Mouse (Mus musculus) kidney, postnatal 0 days (tissue): ENCODE measurements around the gene Mmp7. TPM values are rescaled to one million over a fixed set of nuclear protein-coding genes. Genes with fewer than 3 reads are reported as not detected.

Experiments used
- ATAC-seq: fragments of 200-750 bp; cut with Nextera tagmentation; replicated peaks from 2 replicates; pipeline ENCODE4 v1.8.0; 2017; ENCODE audit warnings: low read depth, moderate number of reproducible peaks, moderate TSS enrichment, moderate library complexity; ENCODE audit not compliant: low FRiP score
- DNase-seq: peaks from one replicate; pipeline ENCODE4 v3.0.0-alpha.2; 2016; ENCODE audit warnings: low spot score
- H3K27ac ChIP-seq: fragments of 300-500 bp; sonication (generic); 2 replicates; pipeline ENCODE4 v1.5.1; 2014; ENCODE audit warnings: mild to moderate bottlenecking
- H3K27me3 ChIP-seq: fragments of 300-500 bp; sonication (generic); 2 replicates; pipeline ENCODE4 v1.6.1; 2014; ENCODE audit warnings: low read length, mixed read lengths; ENCODE audit not compliant: insufficient read depth
- H3K36me3 ChIP-seq: fragments of 300-500 bp; sonication (generic); 2 replicates; pipeline ENCODE4 v1.6.1; 2014; ENCODE audit warnings: low read length, mixed read lengths; ENCODE audit not compliant: insufficient read depth
- H3K4me1 ChIP-seq: fragments of 300-500 bp; sonication (generic); replicated peaks from 2 replicates; pipeline ENCODE4 v1.6.1; 2014; ENCODE audit warnings: antibody characterized with exemption, low read length, mixed read lengths; ENCODE audit not compliant: insufficient read depth
- H3K4me2 ChIP-seq: fragments of 300-500 bp; sonication (generic); 2 replicates; pipeline ENCODE4 v1.6.1; 2014; ENCODE audit warnings: mild to moderate bottlenecking, low read length, moderate library complexity, mixed read lengths
- H3K4me3 ChIP-seq: fragments of 300-500 bp; sonication (generic); replicated peaks from 2 replicates; pipeline ENCODE4 v1.5.1; 2014; ENCODE audit warnings: low read depth, low read length
- H3K9ac ChIP-seq: fragments of 300-500 bp; sonication (generic); 2 replicates; pipeline ENCODE4 v1.6.1; 2014; ENCODE audit warnings: low read depth, low read length
- H3K9me3 ChIP-seq: fragments of 300-500 bp; sonication (generic); replicated peaks from 2 replicates; pipeline ENCODE4 v1.6.1; 2016; ENCODE audit warnings: low read length, inconsistent platforms, mixed read lengths
- CTCF ChIP-seq: IDR thresholded peaks from 2 replicates; pipeline ENCODE4 v1.5.1; 2016; ENCODE audit warnings: antibody characterized with exemption, low read depth, mild to moderate bottlenecking, moderate library complexity
- WGBS: fragments of 180-500 bp; shearing (Covaris S2); extraction: QIAGEN DNeasy Blood & Tissue Kit; methylation state at CpG from one replicate; pipeline ENCODE4 v1.1.7; 2014; 5-methylcytosine and 5-hydroxymethylcytosine counted together
- polyA plus RNA-seq: library from polyadenylated mRNA; unstranded; fragments of >200 nt; fragmentation: Nextera tagmentation; extraction: Ambion mirVana; gene quantifications from 2 replicates; pipeline ENCODE4 v1.2.1, GENCODE M21; 2015

Gene Mmp7
- polyA plus RNA-seq, 1 experiment from 2014 or later = 0.32 TPM

DNA sequence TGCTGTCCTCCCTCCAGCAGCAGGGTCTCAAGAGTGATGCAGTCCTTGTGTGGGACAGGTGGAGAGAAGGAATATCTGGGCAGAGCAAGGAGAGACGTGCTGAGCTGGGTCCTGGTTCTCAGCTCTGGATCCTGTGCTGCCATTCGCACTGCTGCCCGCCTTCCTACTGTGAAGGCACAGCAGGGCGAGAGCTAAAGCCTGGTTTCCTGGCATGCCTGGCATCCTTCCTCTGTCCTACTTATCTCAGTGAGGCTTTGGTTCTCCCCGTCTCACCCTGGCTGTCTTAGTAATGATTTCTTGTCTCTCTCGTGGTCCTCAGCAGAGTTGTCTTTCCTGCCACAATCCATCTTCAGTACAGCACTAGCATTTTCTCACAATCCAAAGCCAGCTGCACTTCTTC, 2.1 kb upstream of the Mmp7 start:
- 61% methylated on average over 6 of the region's 6 CpGs for WGBS
- no peak overlapping the region for H3K4me2 ChIP-seq

DNA sequence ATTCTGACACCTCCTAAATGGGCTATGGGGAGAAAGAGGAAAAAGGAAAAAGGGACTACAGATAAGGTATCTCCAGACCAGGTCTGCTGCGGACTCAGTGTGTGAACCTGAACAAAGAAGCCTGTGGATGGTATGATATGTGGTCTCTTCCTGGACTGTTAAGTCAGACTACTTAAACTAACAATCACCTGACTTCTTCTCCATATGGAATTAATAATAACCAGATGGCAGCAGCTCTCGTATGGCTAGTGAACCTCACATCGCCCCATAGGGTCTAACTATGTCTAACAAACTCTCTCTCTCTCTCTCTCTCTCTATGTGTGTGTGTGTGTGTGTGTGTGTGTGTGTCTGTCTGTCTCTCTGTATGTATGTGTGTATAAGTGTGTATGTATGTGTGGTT, 2.1 kb downstream of the Mmp7 start:
- 77% methylated on average over 3 of the region's 3 CpGs for WGBS
- no peaks in the 10 kb centered on the region for H3K4me1 ChIP-seq
- H3K9me3 ChIP-seq = no peaks in the 10 kb centered on the region
- H3K27ac ChIP-seq = no peak overlapping the region
- no peak for TF ChIP-seq CTCF
- DNase-seq (no peak), ATAC-seq (no peak)
- no peak overlapping the region for H3K9ac ChIP-seq
- H3K27me3 ChIP-seq = no peaks in the 10 kb centered on the region
- no peak overlapping the region for H3K4me2 ChIP-seq
- no peaks in the 10 kb centered on the region for H3K36me3 ChIP-seq
- H3K4me3 ChIP-seq = no peak overlapping the region

More for the DNA sequence above, 2.1 kb upstream of the Mmp7 start:
- H3K4me1 ChIP-seq = no peaks in the 10 kb centered on the region
- H3K9ac ChIP-seq = no peak overlapping the region
- no peaks in the 10 kb centered on the region for H3K9me3 ChIP-seq
- TF ChIP-seq CTCF = no peak
- no peak overlapping the region for H3K4me3 ChIP-seq
- no peak for DNase-seq
- H3K27ac ChIP-seq = no peak overlapping the region
- ATAC-seq = no peak
- no peaks in the 10 kb centered on the region for H3K36me3 ChIP-seq
- H3K27me3 ChIP-seq = no peaks in the 10 kb centered on the region

DNA sequence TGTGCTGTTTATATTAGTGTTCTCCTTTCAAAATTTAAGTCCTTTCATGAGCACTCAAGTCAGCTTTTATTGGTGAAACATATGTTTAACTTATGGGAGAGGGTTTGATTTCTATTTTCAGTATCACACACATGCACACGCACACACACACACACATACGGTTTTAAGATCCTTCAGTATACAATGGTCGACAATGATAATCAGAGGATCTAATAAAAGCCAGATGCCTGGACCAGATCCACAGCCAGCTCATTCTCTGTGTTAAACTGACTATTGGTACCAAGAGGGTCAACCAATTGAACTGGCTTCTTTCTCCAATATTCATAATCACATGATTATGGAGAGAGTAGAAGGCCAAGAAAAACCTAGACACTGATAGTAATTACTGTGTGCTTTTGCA, 3.8 kb downstream of the Mmp7 start:
- no peak for TF ChIP-seq CTCF
- WGBS = 91% methylated on average over 3 of the region's 3 CpGs
- Histone ChIP-seq H3K4me2 (no peak overlapping the region), H3K4me3 (no peak overlapping the region), H3K9me3 (no peaks in the 10 kb centered on the region), H3K36me3 (no peaks in the 10 kb centered on the region), H3K4me1 (no peaks in the 10 kb centered on the region), H3K27ac (no peak overlapping the region), H3K9ac (no peak overlapping the region), H3K27me3 (no peaks in the 10 kb centered on the region)
- ATAC-seq = no peak
- DNase-seq = no peak

DNA sequence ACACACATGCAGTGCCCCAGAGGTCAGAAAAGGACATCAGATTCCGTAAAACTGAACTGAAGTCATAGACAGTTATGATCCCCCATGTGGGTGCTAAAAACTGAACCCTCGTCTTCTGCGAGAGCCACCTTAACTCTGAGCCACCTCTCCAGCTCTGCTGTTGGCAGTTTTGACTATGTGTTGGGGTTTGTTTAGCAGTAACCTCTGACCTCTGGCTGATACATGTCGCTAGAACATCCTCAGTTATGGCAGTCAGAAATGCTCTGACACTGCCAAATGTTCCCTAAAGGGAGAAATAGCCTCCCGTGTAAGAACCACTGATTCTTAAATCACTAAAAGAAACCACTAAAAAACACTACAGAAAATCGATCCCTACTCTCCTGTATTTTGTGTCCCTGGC, 16.8 kb downstream of the Mmp7 start:
- ATAC-seq = no peak
- no peak overlapping the region for H3K9ac ChIP-seq
- H3K27ac ChIP-seq = no peak overlapping the region
- DNase-seq = no peak
- TF ChIP-seq CTCF = no peak
- 59% methylated on average over 6 of the region's 6 CpGs for WGBS
- no peak overlapping the region for H3K4me3 ChIP-seq
- H3K4me1 ChIP-seq = no peaks in the 10 kb centered on the region
- no peaks in the 10 kb centered on the region for H3K27me3 ChIP-seq
- H3K9me3 ChIP-seq = no peaks in the 10 kb centered on the region
- no peaks in the 10 kb centered on the region for H3K36me3 ChIP-seq
- H3K4me2 ChIP-seq = no peak overlapping the region

DNA sequence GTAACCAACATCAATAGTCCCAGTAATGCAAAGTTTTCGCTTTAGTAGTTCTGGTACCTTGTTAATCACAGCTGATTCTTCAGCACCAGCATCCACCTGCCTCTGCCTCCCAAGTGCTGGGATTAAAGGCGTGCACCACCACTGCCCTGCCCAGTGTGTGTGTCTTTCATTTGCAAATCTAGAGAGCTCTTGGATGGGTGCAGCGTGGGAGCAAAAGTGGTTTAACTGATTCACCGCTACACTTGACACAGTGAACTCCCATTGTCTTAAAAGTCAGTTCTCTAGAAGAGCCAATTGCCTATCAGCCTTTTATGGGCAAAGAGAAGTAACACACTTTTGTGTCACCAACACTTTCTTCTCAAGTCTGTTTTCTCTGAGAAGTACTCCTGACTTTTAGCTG, 19.3 kb downstream of the Mmp7 start:
- no peaks in the 10 kb centered on the region for H3K9me3 ChIP-seq
- no peak overlapping the region for H3K27ac ChIP-seq
- H3K27me3 ChIP-seq = no peaks in the 10 kb centered on the region
- 84% methylated on average over 4 of the region's 4 CpGs for WGBS
- no peak overlapping the region for H3K9ac ChIP-seq
- no peak for ATAC-seq
- H3K36me3 ChIP-seq = no peaks in the 10 kb centered on the region
- H3K4me2 ChIP-seq = no peak overlapping the region
- H3K4me1 ChIP-seq = no peaks in the 10 kb centered on the region
- no peak for TF ChIP-seq CTCF
- H3K4me3 ChIP-seq = no peak overlapping the region
- no peak for DNase-seq

DNA sequence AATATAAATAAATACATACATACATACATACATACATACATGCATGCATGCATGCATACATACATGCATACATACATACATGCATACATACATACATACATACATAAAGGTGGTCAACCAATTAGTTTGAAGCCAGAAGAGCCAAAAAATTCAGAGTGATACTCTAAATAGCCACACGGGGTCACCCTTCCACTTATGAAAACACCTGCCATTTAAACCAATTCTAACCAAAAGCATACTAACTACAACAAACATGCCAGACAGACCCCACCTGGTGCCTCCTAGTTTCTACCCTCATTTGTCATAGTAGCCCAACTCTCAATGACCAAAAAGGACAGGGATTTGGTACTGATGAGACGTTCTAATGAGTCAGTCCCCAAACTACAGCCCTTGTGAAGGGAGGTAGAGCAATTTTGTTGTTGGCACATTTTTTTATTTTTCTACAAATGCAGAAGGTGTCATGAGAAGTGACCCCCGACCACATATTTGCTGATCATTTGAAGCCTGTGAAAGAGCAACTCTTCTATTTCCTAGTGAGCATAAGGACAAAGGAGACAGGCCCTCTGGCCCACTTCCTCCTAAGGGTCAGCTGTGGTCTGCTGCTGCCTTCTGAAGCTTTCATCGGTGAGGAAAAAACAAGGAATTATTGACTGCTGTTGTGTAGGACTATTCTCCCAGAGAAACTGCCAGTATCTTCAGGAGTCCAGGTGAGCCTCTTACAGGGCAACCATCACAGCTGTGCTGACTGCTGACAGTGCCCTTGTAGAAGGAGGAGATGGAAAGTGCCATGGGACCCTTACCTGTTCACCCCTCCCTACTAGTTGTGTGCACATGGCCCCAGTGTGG, 22.4 kb downstream of the Mmp7 start:
- peak; percentile 49 for ATAC-seq
- Histone ChIP-seq H3K4me2 (no peak overlapping the region), H3K36me3 (no peaks in the 10 kb centered on the region), H3K27ac (no peak overlapping the region), H3K27me3 (no peaks in the 10 kb centered on the region), H3K9me3 (no peaks in the 10 kb centered on the region), H3K9ac (no peak overlapping the region), H3K4me3 (no peak overlapping the region), H3K4me1 (no peaks in the 10 kb centered on the region)
- WGBS = 35% methylated on average over 4 of the region's 4 CpGs
- peak; percentile 77 for TF ChIP-seq CTCF
- peak; percentile 81 for DNase-seq

DNA sequence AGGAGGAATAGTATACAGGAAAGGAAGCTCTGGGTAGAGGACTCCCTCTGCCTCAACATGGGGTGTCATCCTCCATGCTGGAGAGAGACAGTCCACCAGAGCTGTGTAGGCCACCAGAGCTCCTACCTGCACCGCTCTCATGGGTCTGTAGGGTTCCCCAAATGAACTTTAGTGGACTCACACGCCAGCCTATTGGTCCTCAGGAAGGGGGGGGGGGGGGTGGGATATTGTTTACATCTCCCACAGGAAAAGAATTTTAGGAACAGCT, 23.0 kb downstream of the Mmp7 start:
- no peak for TF ChIP-seq CTCF
- no peak overlapping the region for H3K4me2 ChIP-seq
- DNase-seq (no peak), ATAC-seq (no peak)
- H3K9ac ChIP-seq = no peak overlapping the region
- no peaks in the 10 kb centered on the region for H3K4me1 ChIP-seq
- no peaks in the 10 kb centered on the region for H3K27me3 ChIP-seq
- no peaks in the 10 kb centered on the region for H3K9me3 ChIP-seq
- H3K4me3 ChIP-seq = no peak overlapping the region
- no peaks in the 10 kb centered on the region for H3K36me3 ChIP-seq
- no peak overlapping the region for H3K27ac ChIP-seq
- WGBS = 68% methylated on average over 2 of the region's 2 CpGs
